Mouse (Mus musculus): ENCODE results near the gene Cers6.
A peak's percentile ranks its signal among the peaks of the same experiment; 100 is the strongest.

Gene Cers6

GRCm38 (mm10) chr2:68971840-68972239, 110.6 kb downstream of the Cers6 start:
- DNase-seq, result no peak

- no peak for DNase-seq
Observed at GRCm38 (mm10) chr2:68973753-68974152, 112.5 kb downstream of the Cers6 start.

GRCm38 (mm10) chr2:68975286-68975685, 114.0 kb downstream of the Cers6 start:
- no peak for DNase-seq

- no peak for DNase-seq
Observed at GRCm38 (mm10) chr2:68975780-68976179, 114.5 kb downstream of the Cers6 start.

GRCm38 (mm10) chr2:68978244-68978643, 117.0 kb downstream of the Cers6 start:
- no peak for DNase-seq

GRCm38 (mm10) chr2:68978660-68979604, 117.7 kb downstream of the Cers6 start:
- no peak for DNase-seq

GRCm38 (mm10) chr2:68981302-68981701, 120.1 kb downstream of the Cers6 start:
- DNase-seq, result no peak

- DNase-seq, result no peak
Observed at GRCm38 (mm10) chr2:68981756-68982409, 120.6 kb downstream of the Cers6 start.

GRCm38 (mm10) chr2:68982979-68983378, 121.7 kb downstream of the Cers6 start:
- no peak for DNase-seq

GRCm38 (mm10) chr2:68983431-68983830, 122.2 kb downstream of the Cers6 start:
- no peak for DNase-seq

GRCm38 (mm10) chr2:68989117-68989516, 127.9 kb downstream of the Cers6 start:
- DNase-seq, result peak; percentile 54

GRCm38 (mm10) chr2:68992629-68993028, 131.4 kb downstream of the Cers6 start:
- DNase-seq, result no peak

- no peak for DNase-seq
Observed at GRCm38 (mm10) chr2:68994441-68994840, 133.2 kb downstream of the Cers6 start.

- no peak for DNase-seq
Observed at GRCm38 (mm10) chr2:68995723-68996122, 134.5 kb downstream of the Cers6 start.

- no peak for DNase-seq
Observed at GRCm38 (mm10) chr2:68996268-68996667, 135.0 kb downstream of the Cers6 start.

GRCm38 (mm10) chr2:69004001-69004400, 142.8 kb downstream of the Cers6 start:
- DNase-seq, result no peak

- DNase-seq, result no peak
Observed at GRCm38 (mm10) chr2:69011392-69011791, 150.2 kb downstream of the Cers6 start.

GRCm38 (mm10) chr2:69011860-69012259, 150.6 kb downstream of the Cers6 start:
- DNase-seq, result no peak

GRCm38 (mm10) chr2:69014241-69014640, 153.0 kb downstream of the Cers6 start:
- DNase-seq, result no peak

- DNase-seq, result no peak
Observed at GRCm38 (mm10) chr2:69015172-69015724, 154.0 kb downstream of the Cers6 start.

- no peak for DNase-seq
Observed at GRCm38 (mm10) chr2:69015822-69016221, 154.6 kb downstream of the Cers6 start.

- DNase-seq, result no peak
Observed at GRCm38 (mm10) chr2:69019026-69019565, 157.9 kb downstream of the Cers6 start.

- DNase-seq, result no peak
Observed at GRCm38 (mm10) chr2:69019821-69020489, 158.7 kb downstream of the Cers6 start.
